Mouse (Mus musculus) embryonic stem cell, embryonic (primary cell): ENCODE data around the gene Vamp8.

Experiments used
- CTCF ChIA-PET, 4 experiments: fragments of 300-600 bp in 2 of 4; fragments of 350-600 bp in 2 of 4; sonication (Branson Sonifier 250); formaldehyde crosslinking; loops; one replicate each; lab custom pipeline; 2022; ENCODE audit warnings: inconsistent platforms in 2 of 4; lab: Charles Lee
- POLR2A ChIA-PET, 4 experiments: fragments of 300-600 bp in 2 of 4; fragments of 350-600 bp in 2 of 4; sonication (Branson Sonifier 250); formaldehyde crosslinking; loops; one replicate each; lab custom pipeline; 2022; ENCODE audit warnings: antibody characterized with exemption in 4 of 4, inconsistent platforms in 1 of 4; lab: Charles Lee

Gene Vamp8

GRCm38 (mm10) chr6:72415181-72415580 lies 24.7 kb upstream of the Vamp8 start:
- CTCF ChIA-PET: interaction anchor here (0.6 to 2.8 kb wide), 13 partner anchors 11 to 349 kb away, joined by 3 to 22 read pairs (median 5); partner anchors contain the start of gene Mat2a (in 1 of the 4)
- POLR2A ChIA-PET: interaction anchor here (0.6 to 4.9 kb wide), 29 partner anchors 10 to 477 kb away, joined by 3 to 85 read pairs (median 9); partner anchors contain the start of genes Mat2a (in 3 of the 4), Elmod3 (in 1 of the 4), Retsat (in 1 of the 4) and Tmem150a (in 1 of the 4)

GRCm38 (mm10) chr6:72414076-72414756 lies 23.7 kb upstream of the Vamp8 start, which contains the start of gene Ggcx:
Gene Ggcx, plus strand, starts transcription at chr6:72414308.
- ChIA-PET POLR2A (interaction anchor here (0.5 to 4.9 kb wide), 93 partner anchors 8 to 501 kb away, joined by 3 to 85 read pairs (median 4); partner anchors contain the start of genes Mat2a (in 4 of the 4), Tmem150a (in 3 of the 4), Vamp8 (in 2 of the 4) and Atoh8 (in 1 of the 4)), CTCF (interaction anchor here (0.5 to 2.8 kb wide), 47 partner anchors 8 to 1267 kb away, joined by 3 to 22 read pairs (median 4); partner anchors contain the start of genes Mat2a (in 2 of the 4), Vamp8 (in 2 of the 4), Elmod3 (in 1 of the 4) and Retsat (in 1 of the 4))

- ChIA-PET POLR2A (interaction anchor here in 3 of 4 experiments (0.6 to 2.3 kb wide), 8 partner anchors 13 to 498 kb away, joined by 3 to 6 read pairs (median 3); partner anchors contain the start of gene Mat2a (in 3 of the 3)), CTCF (interaction anchor here (0.6 to 5.6 kb wide), 14 partner anchors 9 to 531 kb away, joined by 3 to 56 read pairs (median 4); partner anchors contain the start of genes Tmem150a (in 2 of the 4) and Vamp8 (in 1 of the 4))
Measured at GRCm38 (mm10) chr6:72410518-72410917, 20.0 kb upstream of the Vamp8 start.

- ChIA-PET POLR2A (interaction anchor here (0.6 to 2.3 kb wide), 9 partner anchors 12 to 497 kb away, joined by 3 to 6 read pairs (median 3); partner anchors contain the start of gene Mat2a (in 3 of the 4)), CTCF (interaction anchor here (0.5 to 5.6 kb wide), 23 partner anchors 8 to 883 kb away, joined by 3 to 56 read pairs (median 3); partner anchors contain the start of genes Tmem150a (in 2 of the 4) and Vamp8 (in 1 of the 4))
Measured at GRCm38 (mm10) chr6:72410003-72410402, 19.5 kb upstream of the Vamp8 start.

GRCm38 (mm10) chr6:72409567-72409966 lies 19.1 kb upstream of the Vamp8 start:
- POLR2A ChIA-PET: interaction anchor here (0.6 to 2.3 kb wide), 9 partner anchors 12 to 124 kb away, joined by 3 to 6 read pairs (median 3); partner anchors contain the start of genes Mat2a (in 3 of the 4) and Vamp8 (in 1 of the 4)
- CTCF ChIA-PET: interaction anchor here (0.5 to 5.6 kb wide), 22 partner anchors 8 to 882 kb away, joined by 3 to 56 read pairs (median 3); partner anchors contain the start of genes Tmem150a (in 2 of the 4) and Vamp8 (in 1 of the 4)

- POLR2A ChIA-PET: interaction anchor here (0.6 to 2.4 kb wide), 7 partner anchors 17 to 576 kb away, joined by 3 to 21 read pairs (median 3); partner anchors contain the start of genes Immt (in 1 of the 4), Mat2a (in 1 of the 4) and Vamp8 (in 1 of the 4)
- CTCF ChIA-PET: interaction anchor here (0.5 to 5.6 kb wide), 21 partner anchors 11 to 798 kb away, joined by 3 to 56 read pairs (median 4); partner anchors contain the start of genes Vamp8 (in 2 of the 4) and Retsat (in 1 of the 4)
Measured at GRCm38 (mm10) chr6:72407119-72407518, 16.6 kb upstream of the Vamp8 start.

- POLR2A ChIA-PET: interaction anchor here in 1 of 4 experiments (0.8 to 1.9 kb wide), 2 partner anchors 15 to 242 kb away, joined by 4 to 6 read pairs; partner anchors contain the start of gene Vamp8
- CTCF ChIA-PET: interaction anchor here in 3 of 4 experiments (0.6 to 0.8 kb wide), 8 partner anchors 9 to 1634 kb away, joined by 3 to 15 read pairs (median 4); partner anchors contain the start of genes Ggcx (in 1 of the 3) and Vamp5 (in 1 of the 3)
Measured at GRCm38 (mm10) chr6:72405356-72405755, 14.9 kb upstream of the Vamp8 start.

GRCm38 (mm10) chr6:72401875-72402274 lies 11.4 kb upstream of the Vamp8 start:
- POLR2A ChIA-PET: interaction anchor here in 3 of 4 experiments (0.7 to 1.3 kb wide), 8 partner anchors 12 to 133 kb away, joined by 3 to 5 read pairs (median 3); partner anchors contain the start of genes Mat2a (in 1 of the 3) and Vamp8 (in 1 of the 3)
- CTCF ChIA-PET: interaction anchor here (0.5 to 3.1 kb wide), 21 partner anchors 8 to 246 kb away, joined by 3 to 13 read pairs (median 4); partner anchors contain the start of genes Ggcx (in 2 of the 4) and Vamp8 (in 1 of the 4)

GRCm38 (mm10) chr6:72399967-72400366 lies 9.5 kb upstream of the Vamp8 start:
- ChIA-PET POLR2A (interaction anchor here in 3 of 4 experiments (0.6 to 1.6 kb wide), 9 partner anchors 9 to 764 kb away, joined by 3 to 8 read pairs (median 5); partner anchors contain the start of genes Vamp8 (in 2 of the 3), Ggcx (in 1 of the 3) and Mat2a (in 1 of the 3)), CTCF (interaction anchor here in 3 of 4 experiments (0.7 to 1.9 kb wide), 9 partner anchors 9 to 139 kb away, joined by 3 to 9 read pairs (median 4); partner anchors contain the start of genes Ggcx (in 2 of the 3) and Vamp8 (in 1 of the 3))

GRCm38 (mm10) chr6:72396837-72397251 lies 6.3 kb upstream of the Vamp8 start:
- ChIA-PET POLR2A (interaction anchor here in 3 of 4 experiments (0.7 to 4.5 kb wide), 7 partner anchors 17 to 759 kb away, joined by 3 to 14 read pairs (median 4); partner anchors contain the start of genes Mat2a (in 1 of the 3) and Tmem150a (in 1 of the 3)), CTCF (interaction anchor here in 2 of 4 experiments (1.0 to 1.7 kb wide), 6 partner anchors 10 to 33 kb away, joined by 3 to 6 read pairs (median 4); partner anchors contain the start of gene Ggcx (in 1 of the 2))

- CTCF ChIA-PET: interaction anchor here (0.6 to 1.5 kb wide), 18 partner anchors 11 to 790 kb away, joined by 3 to 6 read pairs (median 4); partner anchors contain the start of genes Ggcx (in 2 of the 4) and Tmem150a (in 2 of the 4)
- POLR2A ChIA-PET: interaction anchor here in 3 of 4 experiments (0.6 to 3.6 kb wide), 11 partner anchors 12 to 141 kb away, joined by 3 to 33 read pairs (median 4); partner anchors contain the start of genes Tmem150a (in 2 of the 3), Ggcx (in 1 of the 3) and Vamp5 (in 1 of the 3)
Measured at GRCm38 (mm10) chr6:72392341-72392740, 1.8 kb upstream of the Vamp8 start.

- CTCF ChIA-PET: interaction anchor here (0.6 to 2.7 kb wide), 33 partner anchors 9 to 1918 kb away, joined by 3 to 21 read pairs (median 4); partner anchors contain the start of genes Vamp5 (in 3 of the 4), Ggcx (in 2 of the 4), Tmem150a (in 2 of the 4) and Tgoln1 (in 1 of the 4)
- POLR2A ChIA-PET: interaction anchor here (0.6 to 3.6 kb wide), 55 partner anchors 9 to 897 kb away, joined by 3 to 33 read pairs (median 4); partner anchors contain the start of genes Tmem150a (in 3 of the 4), Ggcx (in 2 of the 4), Vamp5 (in 2 of the 4) and 0610030E20Rik (in 1 of the 4)
Measured at GRCm38 (mm10) chr6:72390795-72391521, 455 bp upstream of the Vamp8 start.

- ChIA-PET POLR2A (interaction anchor here in 3 of 4 experiments (0.6 to 3.6 kb wide), 40 partner anchors 9 to 566 kb away, joined by 3 to 33 read pairs (median 5); partner anchors contain the start of genes Ggcx (in 3 of the 3), Tmem150a (in 3 of the 3), Vamp5 (in 3 of the 3) and Usp39 (in 2 of the 3)), CTCF (interaction anchor here (0.6 to 2.7 kb wide), 19 partner anchors 9 to 145 kb away, joined by 3 to 21 read pairs (median 4); partner anchors contain the start of genes Ggcx (in 2 of the 4), Vamp5 (in 2 of the 4) and Tmem150a (in 1 of the 4))
Measured at GRCm38 (mm10) chr6:72389471-72389940, 997 bp downstream of the Vamp8 start.

- POLR2A ChIA-PET: interaction anchor here in 2 of 4 experiments (1.1 to 3.6 kb wide), 11 partner anchors 9 to 123 kb away, joined by 3 to 33 read pairs (median 11); partner anchors contain the start of genes Usp39 (in 2 of the 2), 0610030E20Rik (in 1 of the 2), Tmem150a (in 1 of the 2) and Vamp5 (in 1 of the 2)
Measured at GRCm38 (mm10) chr6:72388791-72389329, 1.6 kb downstream of the Vamp8 start.

GRCm38 (mm10) chr6:72388266-72388665 lies 2.2 kb downstream of the Vamp8 start:
- CTCF ChIA-PET: interaction anchor here in 1 of 4 experiments (2.7 kb wide), 1 partner anchor 8 kb away, joined by 21 read pairs; the partner anchor contains the start of gene Vamp5
- POLR2A ChIA-PET: interaction anchor here in 1 of 4 experiments (1.1 to 3.2 kb wide), 3 partner anchors 18 to 24 kb away, joined by 3 to 13 read pairs (median 4); no protein-coding TSS in a partner anchor

More at GRCm38 (mm10) chr6:72388791-72389329, 1.6 kb downstream of the Vamp8 start:
- CTCF ChIA-PET: interaction anchor here in 2 of 4 experiments (0.6 to 2.7 kb wide), 4 partner anchors 8 to 146 kb away, joined by 3 to 21 read pairs (median 4); partner anchors contain the start of gene Vamp5 (in 1 of the 2)
